Mouse (Mus musculus) ES-Bruce4 (cell line): Measurements from ENCODE around the gene Zfp362. TPM values are rescaled to one million over a fixed set of nuclear protein-coding genes. Genes with fewer than 3 reads are reported as not detected.

ENCODE experiments used
- H3K27ac ChIP-seq: 2 replicates; pipeline ENCODE4 v1.5.1; 2012; ENCODE audit warnings: low read length, inconsistent platforms; ENCODE audit not compliant: insufficient read depth
- H3K27me3 ChIP-seq: 2 replicates; pipeline ENCODE4 v1.6.1; 2012; ENCODE audit warnings: mild to moderate bottlenecking, low read length, inconsistent platforms; ENCODE audit not compliant: control insufficient read depth, poor library complexity, insufficient read depth, severe bottlenecking
- H3K36me3 ChIP-seq: 2 replicates; pipeline ENCODE4 v1.6.1; 2012; ENCODE audit warnings: inconsistent platforms, mild to moderate bottlenecking, low read length, moderate library complexity; ENCODE audit not compliant: control insufficient read depth, poor library complexity, insufficient read depth, severe bottlenecking
- H3K4me1 ChIP-seq: one replicate; pipeline ENCODE4 v1.8.1; 2011; ENCODE audit warnings: low read length; ENCODE audit not compliant: control insufficient read depth, insufficient read depth
- H3K4me3 ChIP-seq: 2 replicates; pipeline ENCODE4 v1.5.1; 2011; ENCODE audit warnings: low read depth, mild to moderate bottlenecking, low read length
- H3K9ac ChIP-seq: 2 replicates; pipeline ENCODE4 v1.6.1; 2012; ENCODE audit warnings: low read depth, mild to moderate bottlenecking, inconsistent platforms; ENCODE audit not compliant: poor library complexity, severe bottlenecking
- H3K9me3 ChIP-seq: replicated peaks from 2 replicates; pipeline ENCODE4 v1.6.1; 2012; ENCODE audit warnings: mild to moderate bottlenecking, low read length, inconsistent platforms; ENCODE audit not compliant: control insufficient read depth, poor library complexity, insufficient read depth, severe bottlenecking
- CTCF ChIP-seq: IDR thresholded peaks from one replicate; pipeline ENCODE4 v1.8.1; 2011; ENCODE audit warnings: low read depth, low read length
- EP300 ChIP-seq: IDR thresholded peaks from 2 replicates; pipeline ENCODE4 v1.6.1; 2011; ENCODE audit warnings: low read depth, low read length; ENCODE audit not compliant: insufficient read depth
- POLR2A ChIP-seq: IDR thresholded peaks from one replicate; pipeline ENCODE4 v1.8.1; 2011; ENCODE audit warnings: low read length; ENCODE audit not compliant: insufficient read depth
- polyA plus RNA-seq: library from polyadenylated mRNA; stranded (reverse); fragments of >200 nt; gene quantifications from 2 replicates; pipeline ENCODE4 v1.2.4, GENCODE M21; 2011; ENCODE audit warnings: low read depth; ENCODE audit not compliant: missing spikeins, insufficient read depth, insufficient read length

The Zfp362 gene
- polyA plus RNA-seq, 1 experiment, result 11.6 TPM

DNA sequence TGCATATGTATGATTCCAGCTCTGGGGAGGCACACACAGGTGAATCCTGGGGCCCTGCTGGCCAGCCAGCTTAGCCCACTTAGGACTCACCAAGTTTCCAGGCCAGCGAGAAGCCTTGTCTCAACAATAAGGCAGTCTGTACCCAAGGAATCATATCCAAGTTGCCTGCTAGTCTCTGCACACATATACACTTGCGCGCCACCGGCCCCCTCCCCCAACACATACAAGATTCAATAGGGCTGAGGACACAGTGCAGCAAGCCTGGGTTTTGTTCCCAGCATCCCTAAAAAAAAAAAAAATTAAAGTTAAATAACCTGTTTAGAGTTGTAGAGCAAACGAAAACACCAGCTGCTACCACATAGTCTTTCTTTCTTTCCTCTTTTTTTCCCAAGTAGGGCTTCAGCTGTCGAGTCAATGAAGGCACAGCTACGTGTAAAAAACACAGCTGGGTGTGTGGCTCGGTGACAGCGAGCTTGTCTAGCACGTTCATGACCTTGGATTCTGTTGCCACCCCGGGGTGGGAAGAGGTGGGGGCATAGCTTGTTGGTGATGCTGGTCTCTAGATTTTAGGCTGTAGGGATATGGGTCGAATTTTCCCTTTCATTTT lies 39.6 kb upstream of the Zfp362 start:
- TF ChIP-seq CTCF (no peak), EP300 (no peak), POLR2A (no peak)
- no peak overlapping the region for H3K4me3 ChIP-seq
- no peaks in the 10 kb centered on the region for H3K36me3 ChIP-seq
- no peaks in the 10 kb centered on the region for H3K9me3 ChIP-seq
- H3K27me3 ChIP-seq, result no peaks in the 10 kb centered on the region
- H3K9ac ChIP-seq, result no peak overlapping the region
- H3K4me1 ChIP-seq, result no peaks in the 10 kb centered on the region
- no peak overlapping the region for H3K27ac ChIP-seq

DNA sequence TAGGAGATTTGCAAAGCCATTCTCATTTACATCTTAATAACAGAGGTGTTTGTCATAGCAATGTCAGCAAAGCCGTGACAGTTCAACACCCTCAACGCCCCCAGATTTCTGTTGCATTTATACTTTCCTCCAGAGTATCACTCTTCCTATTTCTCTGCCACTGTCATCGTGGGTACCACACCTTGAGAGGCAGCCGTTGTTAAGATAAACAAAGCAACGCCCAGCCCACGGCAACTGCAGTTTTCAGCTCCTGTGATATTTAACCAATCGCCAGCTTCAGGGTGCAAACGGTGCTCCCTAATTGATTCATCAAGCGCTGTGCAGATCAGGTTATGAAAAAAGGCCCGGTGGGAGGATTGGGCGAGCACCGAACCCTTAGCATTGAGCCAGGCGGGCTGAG lies 38.7 kb upstream of the Zfp362 start:
- Histone ChIP-seq H3K27me3 (no peaks in the 10 kb centered on the region), H3K27ac (no peak overlapping the region), H3K36me3 (no peaks in the 10 kb centered on the region), H3K9me3 (no peaks in the 10 kb centered on the region), H3K4me3 (no peak overlapping the region), H3K4me1 (no peaks in the 10 kb centered on the region), H3K9ac (no peak overlapping the region)
- TF ChIP-seq EP300 (no peak), CTCF (no peak), POLR2A (no peak)

DNA sequence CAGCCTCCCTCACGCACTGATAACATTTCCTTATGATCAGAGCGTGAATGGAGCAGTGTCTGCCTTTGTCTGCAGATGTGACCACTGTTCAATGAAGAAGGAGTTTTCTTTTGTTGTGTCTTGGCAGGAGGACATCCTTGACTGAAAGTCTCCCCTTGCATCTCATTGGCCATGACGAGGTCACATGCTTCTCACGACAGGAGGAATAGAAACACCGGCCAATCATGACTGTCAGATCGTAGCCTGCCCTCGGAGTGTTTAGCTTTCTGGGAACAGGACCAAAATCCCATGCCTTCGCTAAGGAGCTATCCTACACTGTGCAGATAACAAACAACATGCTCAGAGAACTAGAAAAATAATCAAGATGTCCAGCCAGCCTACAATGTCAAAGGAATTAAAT lies 35.4 kb upstream of the Zfp362 start:
- H3K4me3 ChIP-seq, result no peak overlapping the region
- no peaks in the 10 kb centered on the region for H3K4me1 ChIP-seq
- no peak overlapping the region for H3K27ac ChIP-seq
- no peaks in the 10 kb centered on the region for H3K27me3 ChIP-seq
- no peak overlapping the region for H3K9ac ChIP-seq
- no peaks in the 10 kb centered on the region for H3K9me3 ChIP-seq
- no peak for TF ChIP-seq POLR2A
- TF ChIP-seq CTCF, result no peak
- no peak for TF ChIP-seq EP300
- H3K36me3 ChIP-seq, result no peaks in the 10 kb centered on the region

DNA sequence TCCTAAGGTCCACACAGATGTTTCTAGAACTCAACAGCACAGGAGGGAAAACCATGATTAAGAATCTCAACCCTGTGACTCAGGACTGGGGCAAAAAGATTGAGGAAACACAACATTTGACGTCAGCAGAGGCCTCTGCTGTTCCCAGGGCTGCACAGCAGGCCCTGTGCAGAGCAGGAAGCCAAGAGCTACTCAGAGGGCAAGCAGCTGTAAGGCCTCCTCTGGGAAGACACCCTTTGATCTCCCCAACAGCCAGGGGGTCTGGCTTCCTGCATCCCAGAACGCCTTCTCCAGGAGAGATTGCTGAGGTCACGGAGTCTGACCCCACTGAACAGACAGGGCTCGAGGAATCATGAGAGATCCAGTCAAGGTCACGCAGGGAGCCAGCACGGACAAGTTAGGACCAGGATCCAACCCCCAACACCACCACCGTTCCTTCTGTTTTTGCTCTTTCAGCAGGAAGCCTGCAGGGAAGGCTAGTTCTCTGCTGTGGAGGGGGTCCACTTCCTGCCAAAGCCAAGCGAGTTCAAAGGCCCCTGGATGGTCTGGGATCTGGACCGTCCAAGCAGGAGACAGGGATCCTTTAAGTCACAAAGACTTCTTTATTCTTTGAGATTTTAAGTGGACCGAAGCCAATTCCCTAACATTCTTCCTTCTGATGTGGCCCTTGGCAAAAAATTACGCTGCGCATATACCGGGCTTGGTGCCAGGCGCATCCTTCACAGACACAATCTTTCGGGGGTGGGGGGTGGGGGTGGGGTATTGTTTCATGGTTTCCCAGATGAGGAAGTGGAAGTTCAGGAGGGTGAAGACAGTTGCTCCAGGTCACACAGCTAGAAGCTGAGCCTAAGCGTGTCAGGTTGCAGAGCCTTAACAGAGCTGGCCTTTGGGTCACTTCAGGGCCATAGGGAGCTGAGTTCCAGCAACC lies 34.2 kb upstream of the Zfp362 start:
- Histone ChIP-seq H3K36me3 (no peaks in the 10 kb centered on the region), H3K4me3 (no peak overlapping the region), H3K27ac (no peak overlapping the region), H3K4me1 (no peaks in the 10 kb centered on the region), H3K9me3 (no peaks in the 10 kb centered on the region), H3K9ac (no peak overlapping the region), H3K27me3 (no peaks in the 10 kb centered on the region)
- TF ChIP-seq CTCF, result no peak
- TF ChIP-seq POLR2A, result no peak
- no peak for TF ChIP-seq EP300

DNA sequence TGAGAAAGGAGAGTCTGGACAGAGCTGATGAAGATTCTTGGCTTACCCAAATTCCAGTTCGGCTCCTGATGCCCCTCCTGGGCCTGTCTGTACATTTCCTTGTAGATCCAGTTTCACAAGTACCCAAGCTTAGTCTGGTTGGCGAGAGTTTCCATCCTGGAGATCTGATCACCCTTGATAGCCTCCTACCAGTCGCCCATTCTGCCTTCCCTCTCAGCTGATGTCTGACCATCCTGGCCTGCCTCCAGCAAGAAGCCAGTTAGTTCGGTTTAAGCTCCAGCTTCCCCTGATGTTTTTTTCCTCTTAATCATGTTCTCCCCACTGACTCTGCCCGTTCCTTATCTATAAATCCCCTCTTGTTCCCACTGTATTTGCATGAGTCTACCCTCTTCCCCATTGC lies 32.4 kb upstream of the Zfp362 start:
- Histone ChIP-seq H3K9me3 (no peaks in the 10 kb centered on the region), H3K27ac (no peak overlapping the region), H3K27me3 (no peaks in the 10 kb centered on the region; the same call in 1 of the 2 replicates), H3K4me1 (no peaks in the 10 kb centered on the region), H3K4me3 (no peak overlapping the region), H3K36me3 (no peaks in the 10 kb centered on the region), H3K9ac (no peak overlapping the region)
- TF ChIP-seq EP300, result no peak
- no peak for TF ChIP-seq CTCF
- TF ChIP-seq POLR2A, result no peak

DNA sequence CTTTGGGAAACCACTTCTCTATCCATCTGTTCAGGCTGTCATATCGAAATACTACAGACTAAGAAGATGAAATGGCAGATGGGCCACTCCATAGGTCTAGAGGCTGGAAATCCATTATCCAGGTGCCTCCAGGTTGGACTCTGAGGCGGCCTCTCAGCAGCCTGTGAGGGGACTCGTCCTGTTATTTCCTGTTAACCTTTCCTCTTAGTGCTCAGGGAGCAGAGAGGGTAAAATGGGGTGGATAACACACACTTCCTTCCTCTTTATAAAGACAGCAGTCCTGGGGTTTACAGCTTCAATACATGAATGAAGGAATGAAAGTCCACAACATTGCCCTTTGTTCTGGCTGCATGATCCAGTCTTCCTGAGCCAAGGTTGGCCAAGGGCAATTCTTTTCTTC lies 18.3 kb upstream of the Zfp362 start:
- Histone ChIP-seq H3K36me3 (no peaks in the 10 kb centered on the region), H3K4me3 (no peak overlapping the region), H3K9ac (no peak overlapping the region), H3K4me1 (no peaks in the 10 kb centered on the region), H3K9me3 (no peaks in the 10 kb centered on the region), H3K27ac (no peak overlapping the region), H3K27me3 (0 out of 2 replicates have a peak, but pooled peaks cover 2% of the 10 kb centered on the region)
- TF ChIP-seq POLR2A (no peak), EP300 (no peak), CTCF (no peak)
